Mouse (Mus musculus) heart, adult 11 months (tissue): ENCODE data around the gene Slc9a9.

Experiments used
- DNase-seq: peaks from one replicate; pipeline ENCODE4 v3.0.0; 2022

Slc9a9 gene

DNA sequence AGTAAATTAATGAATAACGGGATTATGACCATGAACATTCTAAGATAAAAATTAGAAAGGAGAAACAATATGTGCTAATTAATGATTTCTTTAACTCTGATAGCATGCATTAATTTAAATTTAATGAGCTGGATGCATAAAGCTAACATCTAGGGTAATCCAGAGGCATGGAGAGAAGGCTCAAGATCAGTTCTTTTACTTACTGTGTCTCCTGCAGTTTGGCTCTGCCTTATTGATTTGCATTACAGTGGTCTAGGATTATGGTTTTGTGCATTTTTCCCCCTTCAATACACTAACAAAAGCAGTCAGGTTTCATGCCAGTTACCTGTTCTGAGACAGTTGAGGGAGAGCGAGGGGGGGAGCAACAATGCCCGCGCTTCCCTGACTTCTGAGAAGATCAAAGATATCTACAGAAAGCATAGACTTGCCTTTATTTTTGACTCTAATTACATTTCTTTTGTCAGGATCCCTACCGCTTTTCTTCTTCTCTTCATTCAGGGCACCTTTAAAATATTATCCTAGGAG is 298.9 kb downstream of the Slc9a9 start:
- DNase-seq = no peak

- DNase-seq = no peak
Measured at GRCm38 (mm10) chr9:94969131-94969530, 299.4 kb downstream of the Slc9a9 start.

DNA sequence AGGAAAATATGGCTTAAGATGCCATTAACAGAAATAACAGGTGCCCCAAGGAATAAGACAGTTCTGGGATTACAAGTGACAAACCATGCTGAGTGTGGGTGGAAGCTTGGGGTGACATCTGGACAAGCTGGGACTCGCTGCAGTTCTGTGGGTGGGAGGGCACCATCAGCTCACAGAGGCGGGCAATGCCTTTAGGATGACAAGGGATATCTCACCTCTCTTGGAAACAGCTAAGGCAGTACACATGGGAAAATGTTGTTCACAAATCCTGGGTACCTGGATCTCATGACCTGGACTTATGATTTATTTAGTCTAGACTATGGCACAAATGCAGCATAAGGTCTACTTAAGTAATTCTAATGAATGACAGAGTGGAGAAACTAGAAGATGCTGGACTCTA is 302.3 kb downstream of the Slc9a9 start:
- no peak for DNase-seq

DNA sequence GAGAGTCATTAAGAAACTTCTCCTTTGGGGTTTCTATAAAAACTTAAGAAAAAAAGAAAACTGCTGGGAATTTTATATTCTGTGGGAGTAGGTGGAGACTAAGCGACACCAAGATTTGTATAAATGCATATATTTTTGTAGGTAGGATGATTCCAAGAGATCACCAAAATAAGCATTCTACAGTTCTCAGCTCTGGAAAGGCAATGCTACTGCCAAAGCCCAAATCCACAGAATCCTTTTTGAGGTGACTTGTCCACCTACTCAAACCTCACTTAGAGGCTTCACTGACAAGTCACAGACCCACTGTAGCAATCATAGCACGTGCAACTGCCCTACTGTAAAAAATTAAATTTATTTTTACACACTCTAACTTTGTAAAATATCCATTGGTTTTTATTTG is 303.0 kb downstream of the Slc9a9 start:
- DNase-seq = no peak

DNA sequence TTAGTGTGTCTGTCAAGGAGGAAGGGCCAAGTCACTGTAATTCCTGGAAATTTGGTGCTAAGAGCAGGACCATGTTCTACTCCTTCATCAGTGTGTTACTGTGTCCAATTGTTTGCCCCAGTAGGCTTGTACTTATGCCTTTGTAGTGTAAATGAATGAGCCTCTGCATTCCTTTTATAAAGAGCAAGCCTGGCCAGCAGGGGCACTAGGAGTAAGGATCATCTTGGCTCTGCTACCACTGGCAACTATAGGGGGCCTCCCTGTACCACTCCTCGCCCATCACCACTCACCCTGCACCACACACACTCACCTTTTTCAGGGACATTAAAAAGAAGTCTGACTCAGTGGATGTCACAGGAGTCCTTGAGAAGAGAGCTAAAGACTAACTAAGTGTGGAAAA is 306.5 kb downstream of the Slc9a9 start:
- no peak for DNase-seq

- no peak for DNase-seq
Measured at GRCm38 (mm10) chr9:94993575-94993974, 323.9 kb downstream of the Slc9a9 start.

- DNase-seq = no peak
Measured at GRCm38 (mm10) chr9:95020136-95020706, 350.5 kb downstream of the Slc9a9 start.

GRCm38 (mm10) chr9:95034140-95034970 is 364.6 kb downstream of the Slc9a9 start:
- DNase-seq = no peak

DNA sequence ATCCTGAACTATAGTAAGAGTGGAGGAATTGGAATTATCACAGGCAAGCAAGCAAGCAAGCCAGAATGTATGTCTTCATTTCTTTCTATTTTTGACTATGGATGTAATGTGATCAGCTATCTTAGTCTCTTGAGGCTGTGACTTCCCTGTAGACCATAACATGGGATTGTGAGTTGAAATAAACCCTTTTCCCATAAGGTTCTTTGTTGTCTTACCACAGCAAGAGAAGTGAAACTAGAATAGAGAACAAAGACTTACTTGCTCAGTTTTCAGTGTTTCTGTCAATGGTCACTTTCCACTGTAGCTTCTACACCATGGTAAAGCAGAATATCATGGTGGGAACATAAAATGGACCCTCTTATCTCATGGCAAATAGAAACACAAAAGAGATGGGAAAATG is 366.5 kb downstream of the Slc9a9 start:
- no peak for DNase-seq

- no peak for DNase-seq
Measured at GRCm38 (mm10) chr9:95042420-95042819, 372.7 kb downstream of the Slc9a9 start.

GRCm38 (mm10) chr9:95052160-95052559 is 382.5 kb downstream of the Slc9a9 start:
- DNase-seq = no peak

DNA sequence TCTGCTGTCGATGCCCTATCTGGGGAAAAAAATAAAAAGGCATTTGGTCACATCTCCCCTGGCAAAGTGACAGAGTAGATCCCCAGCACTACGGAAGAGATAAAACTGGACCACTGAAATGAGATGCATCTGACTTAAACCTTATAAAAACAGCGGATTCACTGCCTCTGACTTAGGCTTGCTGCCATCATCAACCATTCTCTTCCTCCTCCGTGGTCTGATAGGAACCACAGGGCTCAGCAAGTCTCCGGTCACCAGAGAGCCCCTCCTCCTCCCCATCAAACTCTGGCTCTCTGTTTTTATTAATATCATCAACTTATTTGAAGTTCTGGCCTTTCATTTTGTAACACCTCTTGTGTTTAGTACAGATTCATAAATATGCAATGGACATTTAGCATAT is 383.5 kb downstream of the Slc9a9 start:
- no peak for DNase-seq

- DNase-seq = no peak
Measured at GRCm38 (mm10) chr9:95055843-95056242, 386.1 kb downstream of the Slc9a9 start.

GRCm38 (mm10) chr9:95060702-95061101 is 391.0 kb downstream of the Slc9a9 start:
- no peak for DNase-seq

- DNase-seq = peak; percentile 58
Measured at GRCm38 (mm10) chr9:95067037-95067436, 397.3 kb downstream of the Slc9a9 start.

- peak; percentile 53 for DNase-seq
Measured at GRCm38 (mm10) chr9:95068466-95068865, 398.8 kb downstream of the Slc9a9 start.

DNA sequence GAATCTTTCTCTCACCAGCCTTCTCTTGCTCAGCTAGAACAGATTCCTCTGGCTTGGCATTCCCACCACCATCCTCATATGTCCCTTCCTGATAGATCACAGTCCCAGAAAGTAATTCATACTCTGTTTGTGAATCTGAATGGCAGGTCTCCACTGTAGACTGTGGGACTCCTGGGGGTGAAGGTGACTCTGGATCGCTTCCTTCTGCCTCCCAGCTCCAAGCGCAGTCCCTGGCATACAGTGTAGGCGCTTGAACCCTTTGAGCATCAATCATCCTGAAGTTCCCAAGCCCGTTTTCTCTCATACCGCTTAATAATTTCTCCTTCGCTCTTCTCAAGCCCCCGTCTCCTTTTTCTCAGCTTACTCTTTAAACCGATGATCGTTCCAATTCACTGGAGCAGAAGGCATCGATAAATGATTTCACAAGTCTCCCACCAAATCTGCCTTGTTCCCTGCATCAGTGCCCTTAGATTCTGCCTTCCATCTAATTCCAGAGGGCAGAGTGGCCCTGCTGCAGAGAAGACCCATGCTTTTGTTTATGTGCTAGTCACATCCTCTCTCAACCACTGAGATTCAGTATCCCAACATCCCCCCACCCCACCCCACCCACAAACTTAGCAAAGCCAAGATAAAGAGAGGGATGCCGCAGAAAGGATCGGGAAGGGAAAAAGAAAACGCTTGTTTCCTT is 401.3 kb downstream of the Slc9a9 start:
- peak; percentile 77 for DNase-seq

- peak; percentile 93 for DNase-seq
Measured at GRCm38 (mm10) chr9:95072450-95072955, 402.8 kb downstream of the Slc9a9 start.

DNA sequence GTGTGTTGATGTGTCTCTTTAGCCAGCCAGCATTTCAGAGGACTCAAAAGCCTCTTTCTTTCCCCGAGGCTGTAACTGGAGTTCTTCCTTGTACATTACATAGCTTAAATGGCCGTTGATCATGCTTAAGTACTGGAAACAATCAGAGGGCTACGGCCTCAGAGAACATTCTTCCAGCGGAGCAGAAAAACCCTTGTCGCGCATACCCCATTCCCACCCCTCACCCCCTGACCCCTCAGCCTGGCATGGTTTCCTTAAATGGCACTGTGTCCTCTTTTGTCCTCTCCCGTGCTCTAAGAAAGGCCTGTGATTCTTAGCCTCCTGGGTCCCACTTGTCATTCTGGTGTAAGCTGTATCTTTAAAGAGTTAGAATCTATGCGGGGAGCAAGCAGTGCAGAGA is 404.0 kb downstream of the Slc9a9 start:
- peak; percentile 55 for DNase-seq

DNA sequence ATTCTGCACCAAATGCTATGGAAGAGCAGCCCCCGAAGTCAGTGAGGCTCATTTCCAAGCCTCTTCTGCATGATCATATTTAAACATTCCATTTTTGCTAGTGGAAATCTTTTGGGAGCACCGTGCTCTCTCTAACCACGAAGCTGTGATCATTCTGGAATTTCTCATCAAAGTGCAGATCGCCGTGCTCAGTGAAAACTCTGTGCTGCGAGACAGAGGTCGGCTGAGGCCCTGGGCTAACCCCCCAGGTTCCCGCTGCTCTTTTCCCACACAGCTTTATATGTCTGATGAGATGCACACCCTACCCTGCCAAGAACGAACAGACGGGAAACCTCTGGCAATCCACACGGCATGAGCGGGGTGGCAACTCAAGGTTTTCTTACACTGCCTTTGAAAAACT is 406.1 kb downstream of the Slc9a9 start:
- DNase-seq = peak; percentile 52

DNA sequence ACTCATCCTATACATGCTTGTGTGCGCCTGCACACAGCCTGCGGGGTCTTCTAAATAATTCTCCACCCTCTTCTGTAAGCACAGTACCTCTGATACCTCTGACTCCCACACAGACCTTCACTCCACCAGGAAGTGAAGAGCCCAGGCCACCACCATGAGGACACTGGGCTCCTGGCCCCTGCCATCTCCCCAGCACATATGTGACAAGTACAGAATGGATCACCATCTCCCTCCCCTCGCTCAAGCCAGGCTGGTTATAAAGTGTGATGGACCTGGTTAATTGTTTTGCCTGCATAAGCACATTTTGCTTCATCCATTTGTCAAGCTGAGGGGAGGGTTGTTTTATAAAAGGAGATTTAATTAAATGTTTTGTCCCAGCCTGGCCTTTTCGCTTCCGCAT is 408.2 kb downstream of the Slc9a9 start:
- peak; percentile 86 for DNase-seq

DNA sequence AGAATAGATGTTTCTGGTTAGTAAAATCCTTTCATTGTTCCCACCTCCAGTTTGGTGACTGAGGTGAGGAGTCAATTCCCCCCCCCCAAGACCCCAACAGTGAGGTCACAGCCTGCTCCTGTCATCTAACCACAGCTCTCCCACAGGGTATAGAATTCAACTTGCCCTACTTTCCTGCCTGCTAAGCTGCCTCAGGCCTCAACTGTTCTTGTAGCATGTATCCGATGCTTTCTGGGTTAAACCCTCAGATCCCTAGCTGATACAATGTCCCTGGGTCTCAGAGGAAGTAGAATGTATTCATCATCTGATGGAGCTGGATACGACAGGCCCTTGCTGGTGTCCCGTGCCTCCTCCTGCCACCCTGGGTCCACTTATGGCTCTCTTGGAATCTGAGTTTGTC is 408.9 kb downstream of the Slc9a9 start:
- DNase-seq = peak; percentile 61

- DNase-seq = peak; percentile 23
Measured at GRCm38 (mm10) chr9:95079951-95080350, 410.2 kb downstream of the Slc9a9 start.
